Mouse (Mus musculus): ENCODE results near the gene Mogs.

- TF ChIP-seq CTCF (IDR thresholded peaks at IDR 0.05; ENCODE audit: extremely low read depth, insufficient read length, insufficient replicate concordance, low read depth, low read length) (no peak), POLR2A (IDR thresholded peaks at IDR 0.05; ENCODE audit: low read depth, low read length) (no peak)
Measured at GRCm38 (mm10) chr6:83095968-83096367, 19.3 kb upstream of the Mogs start.
